Mouse (Mus musculus) brain, adult 2 months (tissue): Measurements from ENCODE around the gene Fam107b.

Experiments
- DNase-seq: peaks from one replicate; pipeline ENCODE4 v3.0.0; 2011; ENCODE audit warnings: low read depth, low spot score

Gene Fam107b

DNA sequence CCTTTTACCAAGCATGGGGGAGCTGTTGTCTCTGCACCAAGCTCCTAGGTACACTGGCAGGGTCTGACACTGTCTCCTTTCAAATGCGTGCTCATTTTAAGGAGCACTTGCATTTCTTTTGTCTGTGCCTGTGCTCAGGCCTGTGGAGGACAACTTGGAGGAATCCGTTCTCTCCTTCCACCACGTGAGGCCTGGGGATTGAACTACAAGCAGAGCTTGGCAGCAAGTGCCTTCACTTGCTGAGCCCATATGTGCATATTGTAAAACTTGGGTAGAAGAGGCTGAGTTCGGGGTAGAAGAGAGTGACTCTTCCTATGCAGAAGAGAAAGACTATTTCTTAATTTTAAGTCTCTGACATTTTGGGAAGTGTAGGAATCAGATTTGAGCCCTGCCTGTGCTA lies 202.8 kb downstream of the Fam107b start:
- peak; percentile 46 for DNase-seq

DNA sequence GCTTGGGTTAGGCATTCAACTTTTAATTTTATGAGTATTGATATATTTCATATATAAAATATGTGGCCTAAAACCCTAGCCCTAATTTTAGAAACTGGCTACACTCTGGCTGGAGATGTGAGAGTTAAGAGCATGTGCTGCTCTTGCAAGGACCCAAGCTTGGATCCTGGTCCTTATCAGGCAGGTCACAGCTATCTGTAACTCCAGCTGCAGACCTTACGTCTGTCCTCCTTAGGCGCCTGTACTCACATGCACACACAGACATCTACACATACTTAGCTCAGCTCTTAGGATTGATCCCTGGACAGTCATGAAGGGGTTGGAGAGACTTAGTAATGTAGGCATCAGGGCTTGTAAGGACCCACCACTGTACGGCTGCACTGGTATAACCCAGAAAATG lies 205.3 kb downstream of the Fam107b start:
- DNase-seq, result no peak

DNA sequence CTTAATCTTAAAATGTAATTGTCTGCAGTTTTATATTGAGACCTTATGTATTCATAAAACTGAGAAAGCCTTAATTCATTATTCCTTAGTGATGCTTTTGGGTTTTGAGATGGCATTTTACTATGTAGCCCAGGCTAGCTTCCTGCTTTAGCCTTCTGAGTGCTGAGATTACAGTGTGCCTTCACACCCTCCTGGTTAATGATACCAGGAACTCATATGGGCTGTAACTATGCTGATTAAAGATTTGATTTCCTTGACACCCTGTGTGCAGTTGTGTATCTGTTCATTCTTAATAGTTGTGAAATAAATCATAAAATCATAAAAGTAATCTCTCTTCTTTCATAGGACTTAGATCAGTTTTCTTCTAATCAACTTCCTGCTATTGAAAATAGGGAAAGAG lies 205.8 kb downstream of the Fam107b start:
- no peak for DNase-seq

DNA sequence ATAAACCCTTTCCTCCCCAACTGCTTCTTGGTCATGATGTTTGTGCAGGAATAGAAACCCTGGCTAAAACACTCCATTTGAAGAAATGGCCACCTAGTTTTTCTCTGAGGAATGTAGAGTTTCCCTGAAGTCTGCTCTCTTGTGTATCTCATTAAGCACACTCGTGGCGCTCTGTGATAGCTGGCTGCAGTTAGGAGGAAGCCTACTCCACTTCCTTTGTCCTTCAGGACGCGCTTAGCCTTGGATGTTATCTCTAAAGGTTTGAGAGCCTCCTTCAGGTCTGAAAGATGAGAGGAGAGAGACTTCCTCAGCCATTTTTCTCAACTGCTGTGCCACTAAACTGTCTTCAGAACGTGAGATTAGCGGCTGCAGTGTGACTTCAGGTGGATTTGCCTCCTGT lies 207.4 kb downstream of the Fam107b start:
- no peak for DNase-seq

DNA sequence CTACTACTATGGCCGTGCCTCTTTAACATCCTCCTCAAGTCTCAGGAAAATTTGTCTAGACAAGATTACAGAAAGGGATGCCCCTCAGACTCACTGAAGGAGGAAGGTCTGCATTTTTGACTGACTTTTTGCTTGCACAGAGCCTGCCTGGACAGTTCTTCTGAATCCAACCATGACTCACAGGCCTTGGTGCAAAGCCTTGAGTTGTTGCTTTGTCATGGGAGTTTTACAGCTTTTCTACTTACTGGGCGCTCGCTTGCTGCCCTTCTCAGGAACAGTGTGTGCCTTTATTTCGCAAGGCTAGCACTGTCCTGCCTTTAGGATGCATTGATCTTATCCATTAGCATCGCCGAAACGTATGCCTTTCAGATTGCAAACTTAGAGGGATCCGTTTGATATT lies 215.3 kb downstream of the Fam107b start:
- DNase-seq, result no peak

DNA sequence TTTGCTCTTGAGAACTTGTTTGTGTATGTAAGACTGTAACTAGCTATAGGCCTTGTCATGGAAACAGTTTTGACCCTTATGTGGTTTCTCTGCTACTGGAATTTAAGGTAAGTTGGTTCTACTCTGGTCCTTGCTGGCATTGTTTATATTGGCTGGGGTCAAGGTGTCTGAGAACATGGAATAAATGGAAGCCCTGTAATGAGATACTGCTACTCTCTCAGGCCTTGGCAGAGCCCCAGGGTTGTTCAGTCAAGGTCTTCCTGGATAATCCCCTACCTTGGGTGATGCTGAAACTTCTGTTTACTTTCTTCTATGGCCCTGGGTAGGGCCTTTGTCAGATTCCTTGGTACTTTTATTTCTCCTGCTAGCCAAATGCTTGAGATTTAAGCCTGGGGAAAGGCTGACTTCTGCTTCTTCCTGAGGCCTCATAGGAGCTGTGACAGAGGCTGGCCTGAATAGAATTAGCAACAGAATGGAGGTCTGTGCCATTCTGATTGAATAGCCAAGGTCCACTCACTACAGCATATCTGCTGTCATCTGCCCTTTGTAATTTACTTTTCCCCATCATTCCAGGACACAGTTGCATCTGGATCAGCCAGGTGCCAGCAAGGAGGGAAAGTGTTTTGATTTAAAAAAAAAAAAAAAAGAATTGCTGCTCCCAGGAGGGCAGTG lies 217.6 kb downstream of the Fam107b start:
- DNase-seq, result no peak

DNA sequence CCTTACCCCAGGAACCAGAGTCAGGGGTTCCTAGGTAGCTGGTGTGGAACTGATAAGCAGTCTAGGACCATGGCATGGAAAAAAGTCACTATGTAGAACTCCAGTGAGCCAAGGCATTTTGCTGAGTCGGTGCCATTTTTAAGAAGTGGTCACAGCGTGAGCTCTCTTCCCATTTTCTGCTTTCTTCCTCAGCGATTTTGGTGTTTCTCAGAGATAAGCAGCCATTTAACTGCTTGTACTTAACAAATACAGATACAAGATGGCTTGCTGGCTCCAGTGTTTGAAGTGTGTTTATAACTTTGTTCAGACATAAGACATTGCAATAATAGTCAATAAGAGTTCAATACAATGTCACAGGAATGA lies 218.1 kb downstream of the Fam107b start:
- no peak for DNase-seq

DNA sequence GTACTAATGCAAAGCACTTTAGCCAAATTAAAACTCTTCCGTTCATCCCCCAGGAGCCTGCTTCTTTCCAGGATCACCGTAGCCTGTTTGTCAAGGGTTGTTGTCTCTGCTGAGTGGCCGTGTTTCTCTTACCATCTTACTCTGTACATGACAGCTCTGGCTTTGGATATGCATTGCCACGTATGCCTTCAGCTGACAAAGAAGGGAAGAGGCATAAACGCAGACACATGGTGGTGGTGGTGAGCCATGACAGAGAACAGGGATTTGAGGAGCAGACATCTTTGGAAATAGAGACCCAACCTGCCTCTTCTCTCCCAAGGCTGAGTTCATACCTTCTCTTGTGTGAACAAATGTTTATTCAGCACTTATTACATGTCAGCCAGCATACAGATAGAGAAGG lies 226.3 kb downstream of the Fam107b start:
- peak; percentile 11 for DNase-seq

DNA sequence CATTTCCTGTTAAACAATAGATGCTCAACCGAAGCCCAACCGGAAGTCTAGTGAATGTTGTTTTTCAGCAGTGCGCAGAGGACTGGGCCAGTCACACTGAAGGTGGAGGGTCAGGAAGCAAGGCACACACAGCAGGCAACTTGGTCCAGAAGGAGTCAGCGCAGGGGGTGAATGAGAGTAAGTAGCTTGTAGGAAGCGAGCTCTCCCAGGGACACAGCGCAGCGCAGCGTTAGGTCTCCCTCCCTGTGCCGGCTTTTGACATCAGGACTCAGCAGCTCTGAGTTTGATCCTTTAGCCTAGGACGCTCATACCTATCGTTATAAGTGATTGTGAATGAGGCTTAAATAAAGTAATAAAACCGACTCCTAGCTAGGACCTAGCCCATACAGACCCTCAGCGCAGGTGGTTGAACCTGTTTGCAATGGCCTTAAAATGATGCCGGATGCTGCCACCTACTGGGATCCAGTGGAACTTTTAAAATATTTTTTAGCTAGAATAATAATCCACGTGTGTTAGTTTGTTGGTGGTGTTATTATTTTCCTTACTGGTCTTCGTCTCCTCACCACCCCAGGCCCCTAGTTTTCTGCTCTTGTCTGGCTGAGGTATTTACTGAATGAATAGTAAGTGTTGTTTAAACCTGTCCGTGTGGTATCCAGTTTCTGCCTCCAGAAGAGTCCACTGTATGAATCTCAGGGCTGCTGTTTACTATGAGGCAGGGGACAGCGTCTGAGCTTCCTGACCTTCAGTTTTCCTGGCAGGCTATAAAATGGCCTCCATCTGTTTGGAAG lies 229.7 kb downstream of the Fam107b start:
- peak; percentile 66 for DNase-seq

DNA sequence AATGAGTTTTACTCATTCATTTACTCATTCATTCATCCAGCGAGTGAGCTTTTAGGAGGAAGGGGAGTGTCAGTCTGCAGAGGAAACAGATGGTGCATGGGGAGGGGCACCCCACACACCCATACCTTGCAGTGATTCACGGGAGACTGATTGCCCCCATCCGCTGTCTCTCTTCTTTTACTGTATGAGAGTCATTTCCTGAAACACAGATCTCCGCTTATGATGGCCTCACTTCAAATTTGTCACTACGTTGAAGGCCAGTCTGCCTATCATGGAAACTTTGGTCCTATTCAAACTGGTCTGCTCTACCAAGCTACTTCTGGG lies 230.2 kb downstream of the Fam107b start:
- DNase-seq, result no peak

DNA sequence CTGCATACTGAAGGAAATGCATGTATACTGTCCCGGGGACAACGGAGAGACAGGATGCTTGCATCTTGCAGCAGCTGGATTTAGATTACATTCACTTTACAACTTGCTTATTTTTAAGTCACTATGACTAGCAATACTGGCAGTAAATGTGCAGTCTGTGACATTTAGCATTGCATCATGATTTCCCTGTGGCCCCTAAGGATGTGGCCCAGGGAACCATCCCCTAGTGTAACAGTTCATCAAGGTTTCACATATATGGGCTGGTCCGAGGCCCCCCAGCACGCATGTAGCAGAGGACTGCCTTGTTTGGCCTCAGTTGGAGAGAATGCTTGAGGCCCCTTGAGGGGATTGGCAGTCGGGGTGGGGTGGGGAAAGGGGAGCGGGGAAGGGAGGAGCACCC lies 235.5 kb downstream of the Fam107b start:
- no peak for DNase-seq

DNA sequence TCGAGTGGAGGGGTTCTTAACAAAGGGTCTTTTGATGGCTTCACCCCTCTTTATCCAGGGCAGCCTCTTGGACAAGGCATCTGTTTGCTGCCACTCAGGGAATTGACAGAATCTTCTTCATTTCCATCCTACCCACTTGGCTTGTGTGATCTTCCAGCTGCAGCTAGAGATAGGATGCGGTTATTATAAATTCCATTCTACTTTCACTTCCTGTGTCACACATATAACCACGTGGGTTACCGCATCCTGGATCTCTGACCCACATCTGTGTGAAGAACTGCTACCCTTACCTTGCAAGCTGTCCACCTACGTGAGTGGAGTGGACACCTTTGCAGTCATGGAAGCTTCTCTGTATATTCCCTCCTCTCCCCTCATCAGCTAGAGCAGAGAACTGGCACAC lies 240.0 kb downstream of the Fam107b start:
- no peak for DNase-seq

DNA sequence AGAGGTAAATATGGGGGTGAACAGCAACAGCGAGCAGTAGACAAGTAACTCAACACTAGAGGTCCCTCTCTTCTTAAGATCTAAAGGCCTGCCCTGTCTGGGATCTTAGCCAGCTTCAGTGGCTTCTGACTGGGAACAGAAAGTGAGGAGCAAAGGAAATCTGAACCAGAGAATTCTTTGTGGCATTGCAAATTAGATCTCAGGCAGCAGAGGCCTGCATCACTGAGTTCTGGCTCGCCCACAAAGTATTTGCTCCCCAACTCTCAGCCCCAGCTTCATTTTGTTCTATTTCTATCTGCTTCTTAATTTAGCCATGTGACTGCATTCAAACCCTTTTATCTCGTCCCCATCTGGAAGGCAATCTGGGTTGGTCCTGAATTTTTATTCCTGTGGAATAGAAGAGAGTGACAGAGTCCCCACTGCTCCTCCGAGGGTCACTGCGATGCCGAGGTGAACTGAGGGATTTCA lies 245.9 kb downstream of the Fam107b start:
- DNase-seq, result peak; percentile 97

DNA sequence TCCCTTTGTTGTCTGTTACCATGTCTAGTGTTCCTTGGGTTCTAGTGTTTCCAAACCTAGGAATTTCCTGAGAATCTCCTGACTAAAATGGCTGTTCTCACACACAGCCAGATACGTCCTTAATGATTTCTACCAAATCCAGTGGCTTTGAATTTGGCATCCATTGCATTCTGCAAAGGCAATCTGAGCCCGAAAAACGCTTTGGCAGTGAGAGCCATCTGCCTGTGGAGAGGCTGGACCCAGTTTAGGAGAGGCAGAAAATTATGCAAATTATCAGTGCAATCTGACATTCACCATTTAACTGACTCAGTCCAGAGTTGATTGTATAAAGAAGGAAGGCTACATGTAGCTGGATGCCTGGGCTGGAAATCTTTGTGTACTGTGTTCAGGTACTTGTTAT lies 247.3 kb downstream of the Fam107b start:
- DNase-seq, result peak; percentile 60

DNA sequence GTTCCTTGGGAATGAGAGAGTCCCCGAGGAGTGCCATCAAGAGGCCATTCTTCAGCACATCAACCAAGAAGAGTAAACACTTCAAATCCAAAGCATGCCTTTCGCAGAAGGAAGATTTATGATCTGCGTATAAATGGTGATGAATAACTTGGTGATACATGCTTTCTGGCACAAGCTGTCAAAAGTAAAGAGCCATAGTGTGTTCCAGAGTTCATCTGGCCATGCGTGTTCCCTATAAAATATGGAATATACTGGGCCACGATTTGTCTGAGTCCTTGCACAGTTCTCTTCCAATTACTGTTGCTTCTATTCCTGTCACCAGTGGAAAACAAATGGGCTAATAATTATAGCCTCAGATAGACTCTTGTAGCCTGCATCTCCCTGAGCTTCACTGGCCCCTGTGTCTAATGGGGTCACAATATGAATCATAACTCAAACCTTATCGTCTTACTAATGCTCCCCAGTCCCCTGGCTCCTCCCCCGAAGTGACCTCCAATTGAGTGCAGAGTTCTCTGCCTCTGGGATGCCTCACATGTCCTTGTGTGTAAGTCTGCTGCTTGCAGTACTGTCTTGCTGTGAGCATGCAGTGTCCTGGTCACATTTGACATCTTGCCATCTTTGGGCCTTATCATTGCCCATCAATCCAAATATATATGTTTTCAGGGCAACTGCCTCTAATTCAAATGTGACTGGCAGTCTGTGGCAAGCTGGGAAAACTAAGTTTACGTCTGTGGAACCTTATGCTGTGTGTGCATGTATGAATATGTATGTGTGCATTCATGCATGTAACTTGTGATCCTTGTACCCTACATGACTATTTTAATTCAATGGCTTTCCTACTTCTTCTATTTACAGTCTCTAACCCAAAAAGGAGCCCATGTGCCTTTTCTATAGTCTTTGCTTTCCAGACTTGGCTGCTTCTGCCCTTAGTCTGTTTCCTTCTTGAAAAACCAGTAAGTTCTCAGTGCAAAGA lies 252.5 kb downstream of the Fam107b start:
- DNase-seq, result no peak
